Mouse (Mus musculus): ENCODE measurements around the gene Pde1a. TPM values are rescaled to one million over a fixed set of nuclear protein-coding genes. Genes with fewer than 3 reads are reported as not detected.

Gene Pde1a
- polyA plus RNA-seq, 1 experiment: 86.1 TPM

GRCm38 (mm10) chr2:80054042-80054441 lies 75.2 kb downstream of the Pde1a start:
- DNase-seq (ENCODE audit: extremely low spot score in 1 of 2, low spot score in 1 of 2): no peak

GRCm38 (mm10) chr2:80046751-80047513 lies 82.3 kb downstream of the Pde1a start:
- DNase-seq (ENCODE audit: extremely low spot score in 1 of 2, low spot score in 1 of 2): no peak

GRCm38 (mm10) chr2:80038642-80039445 lies 90.4 kb downstream of the Pde1a start:
- DNase-seq (ENCODE audit: extremely low spot score in 1 of 2, low spot score in 1 of 2): no peak

GRCm38 (mm10) chr2:80037971-80038370 lies 91.3 kb downstream of the Pde1a start:
- no peak for DNase-seq (ENCODE audit: extremely low spot score in 1 of 2, low spot score in 1 of 2)

- no peak for DNase-seq (ENCODE audit: extremely low spot score in 1 of 2, low spot score in 1 of 2)
Measured at GRCm38 (mm10) chr2:80029051-80029450, 100.2 kb downstream of the Pde1a start.

GRCm38 (mm10) chr2:80026053-80026452 lies 103.2 kb downstream of the Pde1a start:
- no peak for DNase-seq (ENCODE audit: extremely low spot score in 1 of 2, low spot score in 1 of 2)

GRCm38 (mm10) chr2:80025597-80025996 lies 103.7 kb downstream of the Pde1a start:
- no peak for DNase-seq (ENCODE audit: extremely low spot score in 1 of 2, low spot score in 1 of 2)

GRCm38 (mm10) chr2:80025038-80025437 lies 104.2 kb downstream of the Pde1a start:
- no peak for DNase-seq (ENCODE audit: extremely low spot score in 1 of 2, low spot score in 1 of 2)

- DNase-seq (ENCODE audit: extremely low spot score in 1 of 2, low spot score in 1 of 2): no peak
Measured at GRCm38 (mm10) chr2:80014161-80014560, 115.1 kb downstream of the Pde1a start.

GRCm38 (mm10) chr2:80013060-80013459 lies 116.2 kb downstream of the Pde1a start:
- peak in 1 of 2 experiments; percentile 51 for DNase-seq (ENCODE audit: extremely low spot score in 1 of 2, low spot score in 1 of 2)

- no peak for DNase-seq (ENCODE audit: extremely low spot score in 1 of 2, low spot score in 1 of 2)
Measured at GRCm38 (mm10) chr2:79999168-79999567, 130.1 kb downstream of the Pde1a start.

GRCm38 (mm10) chr2:79998460-79998859 lies 130.8 kb downstream of the Pde1a start:
- DNase-seq (ENCODE audit: extremely low spot score in 1 of 2, low spot score in 1 of 2): no peak

GRCm38 (mm10) chr2:79991642-79992041 lies 137.6 kb downstream of the Pde1a start:
- DNase-seq (ENCODE audit: extremely low spot score in 1 of 2, low spot score in 1 of 2): no peak

GRCm38 (mm10) chr2:79983778-79984177 lies 145.5 kb downstream of the Pde1a start:
- no peak for DNase-seq (ENCODE audit: extremely low spot score in 1 of 2, low spot score in 1 of 2)

- DNase-seq (ENCODE audit: extremely low spot score in 1 of 2, low spot score in 1 of 2): peak in 1 of 2 experiments; percentile 25
Measured at GRCm38 (mm10) chr2:79983222-79983632, 146.0 kb downstream of the Pde1a start.

GRCm38 (mm10) chr2:79981781-79982180 lies 147.5 kb downstream of the Pde1a start:
- DNase-seq (ENCODE audit: extremely low spot score in 1 of 2, low spot score in 1 of 2): no peak

- DNase-seq (ENCODE audit: extremely low spot score in 1 of 2, low spot score in 1 of 2): no peak
Measured at GRCm38 (mm10) chr2:79978992-79979391, 150.3 kb downstream of the Pde1a start.

- no peak for DNase-seq (ENCODE audit: extremely low spot score in 1 of 2, low spot score in 1 of 2)
Measured at GRCm38 (mm10) chr2:79977259-79977658, 152.0 kb downstream of the Pde1a start.

- no peak for DNase-seq (ENCODE audit: extremely low spot score in 1 of 2, low spot score in 1 of 2)
Measured at GRCm38 (mm10) chr2:79975947-79976346, 153.3 kb downstream of the Pde1a start.

- no peak for DNase-seq (ENCODE audit: extremely low spot score in 1 of 2, low spot score in 1 of 2)
Measured at GRCm38 (mm10) chr2:79972271-79972670, 157.0 kb downstream of the Pde1a start.

- DNase-seq (ENCODE audit: extremely low spot score in 1 of 2, low spot score in 1 of 2): no peak
Measured at GRCm38 (mm10) chr2:79969594-79969993, 159.7 kb downstream of the Pde1a start.
